Mouse (Mus musculus) megakaryocyte, embryonic 14.5 days (primary cell): ENCODE results near the gene Bcl7b. TPM values are rescaled to one million over a fixed set of nuclear protein-coding genes. Genes with fewer than 3 reads are reported as not detected.

Experiments used
- H3K27me3 ChIP-seq: replicated peaks from 2 replicates; pipeline ENCODE3; 2012; ENCODE audit warnings: inconsistent platforms
- H3K36me3 ChIP-seq: replicated peaks from 2 replicates; pipeline ENCODE3; 2012; ENCODE audit warnings: low read length, inconsistent platforms, mixed read lengths
- H3K4me1 ChIP-seq: 2 replicates; pipeline ENCODE4 v1.6.1; 2012; ENCODE audit warnings: inconsistent platforms
- H3K4me3 ChIP-seq: replicated peaks from 2 replicates; pipeline ENCODE3; 2012; ENCODE audit warnings: moderate library complexity, mild to moderate bottlenecking, inconsistent platforms
- H3K9me3 ChIP-seq: 2 replicates; pipeline ENCODE4 v1.6.1; 2012; ENCODE audit warnings: inconsistent platforms
- FLI1 ChIP-seq: IDR thresholded peaks from 2 replicates; pipeline ENCODE4 v1.6.1; 2012; ENCODE audit warnings: low read length, inconsistent platforms, mixed read lengths
- GATA1 ChIP-seq: IDR thresholded peaks from 3 replicates; pipeline ENCODE4 v1.6.1; 2012; ENCODE audit warnings: mixed read lengths, low read length, inconsistent platforms, borderline replicate concordance
- polyA plus RNA-seq: library from polyadenylated mRNA; stranded (reverse); fragments of >175 nt; gene quantifications from 2 replicates; pipeline ENCODE4 v1.2.3, GENCODE M21; 2012; ENCODE audit warnings: low replicate concordance; ENCODE audit not compliant: insufficient read depth

Gene Bcl7b
- polyA plus RNA-seq, 1 experiment, result 58.2 TPM

DNA sequence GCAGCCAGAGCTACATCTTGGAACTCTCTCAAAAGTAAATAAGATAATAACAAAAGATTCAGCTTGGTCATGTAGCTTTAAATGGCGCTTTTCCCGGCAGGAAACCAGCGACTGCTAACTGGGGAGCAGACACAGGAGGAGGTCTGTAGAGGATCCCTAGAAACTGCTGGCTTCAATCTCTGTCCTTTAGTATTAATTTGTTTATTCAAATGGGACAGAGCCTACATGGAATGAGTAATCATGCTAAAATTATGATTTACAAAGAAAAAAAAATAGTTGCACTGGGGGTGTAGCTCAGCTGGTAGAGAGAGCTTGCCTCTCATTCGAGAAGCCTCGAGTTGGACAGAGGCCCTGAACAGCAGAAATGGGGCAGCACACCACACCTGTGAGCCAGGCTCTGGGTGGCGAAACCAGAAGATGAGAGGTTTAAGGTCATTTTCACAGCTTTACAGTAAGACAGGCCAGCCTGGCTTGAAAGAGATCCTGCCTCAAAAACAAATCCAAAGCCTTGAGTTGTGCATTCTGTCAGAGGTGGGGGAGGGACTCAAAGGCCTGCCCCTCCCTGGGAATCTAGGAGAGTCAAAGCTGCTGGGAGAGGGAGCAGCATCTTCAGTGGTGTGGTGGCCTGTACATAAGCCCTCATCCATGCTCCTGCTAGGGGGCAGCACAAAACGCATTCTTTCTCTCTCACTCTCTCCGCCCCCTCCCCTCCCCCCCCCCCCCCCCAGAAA is 15.2 kb downstream of the Bcl7b start:
- TF ChIP-seq FLI1 (no peak), GATA1 (no peak)
- peaks cover 48% of the 10 kb centered on the region for H3K36me3 ChIP-seq
- H3K9me3 ChIP-seq, result no peaks in the 10 kb centered on the region
- H3K27me3 ChIP-seq, result no peaks in the 10 kb centered on the region
- peaks cover 54% of the 10 kb centered on the region for H3K4me1 ChIP-seq
- no peak overlapping the region for H3K4me3 ChIP-seq

DNA sequence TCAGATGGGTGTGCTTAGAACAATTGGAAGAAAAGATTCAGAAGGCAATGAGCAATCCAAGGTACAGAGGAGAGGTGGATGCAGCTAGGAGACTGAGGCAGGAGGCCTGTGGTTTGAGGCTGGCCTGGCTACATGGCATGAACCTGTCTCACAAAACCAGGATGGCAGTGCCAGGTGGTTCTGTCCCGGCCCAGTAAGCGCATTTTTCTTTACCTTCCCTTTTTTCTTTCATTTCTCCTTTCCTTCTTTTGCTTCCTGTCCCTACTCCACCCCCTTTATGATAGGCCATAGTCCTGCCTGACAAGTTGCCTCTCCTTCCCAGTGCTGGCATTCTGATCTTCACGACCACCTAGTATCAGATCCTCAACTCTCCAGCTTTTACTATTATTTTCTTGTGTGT is 16.9 kb downstream of the Bcl7b start:
- no peaks in the 10 kb centered on the region for H3K9me3 ChIP-seq
- no peak for TF ChIP-seq FLI1
- no peak for TF ChIP-seq GATA1
- H3K36me3 ChIP-seq, result peaks cover 38% of the 10 kb centered on the region
- peaks cover 52% of the 10 kb centered on the region for H3K4me1 ChIP-seq
- H3K4me3 ChIP-seq, result peak overlapping the region; percentile 66
- no peaks in the 10 kb centered on the region for H3K27me3 ChIP-seq

DNA sequence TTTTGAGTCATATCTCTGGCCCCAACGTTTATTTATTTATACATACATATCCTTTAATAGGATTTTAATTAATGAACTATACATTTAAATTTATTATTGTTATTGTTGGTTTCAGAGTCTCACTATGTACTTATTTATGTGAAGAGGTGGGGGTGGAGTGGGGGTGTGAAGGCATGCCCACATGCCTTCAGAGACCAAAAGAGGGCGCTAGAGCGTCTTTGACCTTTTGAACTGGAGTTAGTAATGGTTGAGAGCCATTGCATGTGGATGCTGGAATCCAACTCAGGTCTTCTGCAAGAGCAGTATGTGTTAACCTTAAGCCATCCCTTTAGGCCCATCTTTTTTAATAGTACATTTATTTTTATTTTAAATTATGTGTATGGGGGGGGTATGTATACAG is 17.5 kb downstream of the Bcl7b start:
- Histone ChIP-seq H3K27me3 (no peaks in the 10 kb centered on the region), H3K4me3 (no peak overlapping the region), H3K9me3 (no peaks in the 10 kb centered on the region), H3K4me1 (peaks cover 58% of the 10 kb centered on the region), H3K36me3 (peaks cover 36% of the 10 kb centered on the region)
- TF ChIP-seq FLI1 (no peak), GATA1 (no peak)

DNA sequence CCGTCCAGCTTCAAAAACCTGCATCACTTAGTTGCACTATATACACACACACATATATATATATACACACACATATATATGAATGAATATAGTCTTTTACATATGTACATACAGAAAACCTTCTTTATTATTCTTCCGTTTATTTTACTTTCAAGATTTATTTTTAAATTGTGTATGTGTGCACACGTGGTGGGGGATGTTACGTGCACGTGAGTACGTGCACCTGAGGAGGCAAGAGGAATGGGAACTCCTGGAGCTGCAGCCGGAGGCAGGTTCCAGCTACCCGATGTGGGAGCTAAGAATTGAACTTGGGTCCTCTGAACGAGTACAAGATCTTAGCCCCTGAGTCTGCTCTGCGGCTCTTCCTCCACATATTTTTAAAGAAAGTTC is 18.1 kb downstream of the Bcl7b start:
- H3K36me3 ChIP-seq, result peaks cover 30% of the 10 kb centered on the region
- no peaks in the 10 kb centered on the region for H3K9me3 ChIP-seq
- H3K4me1 ChIP-seq, result peaks cover 62% of the 10 kb centered on the region
- TF ChIP-seq FLI1 (no peak), GATA1 (no peak)
- H3K4me3 ChIP-seq, result peak overlapping the region; percentile 97
- no peaks in the 10 kb centered on the region for H3K27me3 ChIP-seq

DNA sequence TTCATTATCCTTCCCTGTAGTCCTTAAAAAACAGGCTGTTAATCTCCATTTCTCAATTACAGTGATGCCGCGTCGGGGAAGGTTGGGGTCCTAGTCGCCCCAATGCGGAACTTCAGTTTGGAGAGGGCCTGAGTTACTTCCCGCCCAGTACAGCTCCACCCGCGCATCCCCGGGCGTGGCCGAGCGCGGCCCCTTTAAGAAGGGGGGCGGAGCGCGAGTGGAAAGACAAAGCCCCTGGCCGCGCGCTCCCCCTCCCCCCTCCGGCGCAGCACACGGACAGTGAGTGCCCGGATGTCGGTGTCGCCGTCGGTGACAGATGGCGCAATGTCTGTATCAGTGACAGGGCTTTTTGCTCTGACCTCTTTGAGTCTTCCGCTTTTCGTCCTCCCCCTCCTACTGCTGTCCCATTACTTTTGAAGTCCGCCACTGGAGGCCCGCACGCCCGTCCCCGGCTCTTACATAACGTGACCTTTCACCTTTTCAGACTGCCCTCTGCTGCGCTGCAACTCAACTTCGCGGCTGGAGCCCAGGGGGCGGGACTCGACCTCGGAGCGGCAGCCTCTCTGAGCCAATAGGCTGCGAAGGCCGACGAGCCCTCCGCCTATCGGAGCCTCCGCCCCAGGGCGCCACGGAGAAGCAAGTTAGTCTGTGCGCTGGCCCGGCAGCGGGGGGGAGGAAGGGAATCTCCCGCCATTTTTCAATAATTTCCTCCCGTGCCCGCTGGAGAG is 18.7 kb downstream of the Bcl7b start, which contains the start of gene Baz1b:
Baz1b (plus strand) TSS at position 644 of the 728 bp plus-strand sequence.
- Histone ChIP-seq H3K36me3 (peaks cover 24% of the 10 kb centered on the region), H3K4me1 (peaks cover 66% of the 10 kb centered on the region), H3K9me3 (no peaks in the 10 kb centered on the region), H3K27me3 (no peaks in the 10 kb centered on the region), H3K4me3 (peak within 1 kb of the TSS; percentile 97)
- TF ChIP-seq GATA1, result no peak
- TF ChIP-seq FLI1, result no peak

DNA sequence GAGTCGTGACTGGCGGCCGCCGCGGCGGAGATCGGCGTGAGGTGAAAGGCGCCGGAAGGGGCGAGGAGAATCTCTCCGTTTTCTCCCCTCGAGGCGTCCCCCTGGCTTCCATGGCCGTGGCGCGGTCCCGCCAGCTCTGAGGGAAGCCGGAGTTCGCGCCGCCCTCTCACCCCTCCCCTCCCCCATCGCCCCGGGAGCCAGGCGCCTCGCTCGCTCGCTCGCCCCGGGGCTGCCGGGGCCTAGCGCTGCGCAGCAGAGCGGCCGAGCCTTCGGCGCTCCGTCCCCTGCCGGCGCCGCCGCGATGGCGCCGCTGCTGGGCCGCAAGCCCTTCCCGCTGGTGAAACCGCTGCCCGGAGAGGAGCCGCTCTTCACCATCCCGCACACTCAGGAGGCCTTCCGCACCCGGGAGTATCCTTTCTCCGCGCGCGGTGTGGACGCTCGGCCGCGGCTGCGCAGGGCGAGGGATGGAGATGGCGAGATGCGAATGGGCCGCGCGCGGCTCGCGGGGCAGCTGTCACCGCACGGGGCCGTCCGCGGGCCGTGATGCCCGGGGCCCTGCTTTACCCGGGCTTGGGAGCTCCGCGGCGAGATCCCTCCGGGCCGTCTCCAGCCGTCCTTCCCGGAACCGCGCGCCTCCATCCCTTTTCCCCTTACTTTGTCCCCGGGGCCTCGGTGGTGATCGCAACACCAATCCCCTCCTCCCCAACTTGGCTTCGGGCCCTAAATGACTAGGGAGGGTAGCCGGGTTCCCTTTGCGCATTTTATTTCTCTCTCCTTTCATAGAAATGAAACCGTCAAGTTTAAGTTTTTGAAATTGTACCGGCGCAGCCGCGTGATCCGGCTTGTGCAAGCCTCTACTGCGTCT is 19.5 kb downstream of the Bcl7b start:
- TF ChIP-seq FLI1, result peak; percentile 19; the same call in 1 of the 2 replicates
- no peak for TF ChIP-seq GATA1
- Histone ChIP-seq H3K27me3 (no peaks in the 10 kb centered on the region), H3K36me3 (peaks cover 21% of the 10 kb centered on the region), H3K4me3 (peak overlapping the region; percentile 97), H3K4me1 (peaks cover 63% of the 10 kb centered on the region), H3K9me3 (no peaks in the 10 kb centered on the region)

DNA sequence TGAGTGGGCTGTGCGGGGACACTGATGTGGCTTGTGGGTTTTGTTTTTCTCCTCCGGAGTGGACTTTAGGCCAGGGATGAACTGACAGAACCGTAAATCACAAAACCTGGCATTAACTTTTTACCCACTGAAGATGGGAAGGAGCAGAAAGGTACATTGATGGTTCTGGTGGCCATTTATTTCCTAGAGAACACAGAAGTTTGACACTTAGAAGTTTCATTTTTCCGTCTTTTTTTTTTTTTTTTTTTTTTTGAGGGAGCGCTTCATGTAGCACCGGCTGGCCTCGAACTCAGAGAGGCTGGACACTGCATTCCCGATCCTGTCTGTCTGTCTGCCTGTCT is 20.1 kb downstream of the Bcl7b start:
- TF ChIP-seq FLI1, result no peak
- TF ChIP-seq GATA1, result no peak
- no peaks in the 10 kb centered on the region for H3K9me3 ChIP-seq
- peaks cover 63% of the 10 kb centered on the region for H3K4me1 ChIP-seq
- peaks cover 21% of the 10 kb centered on the region for H3K36me3 ChIP-seq
- H3K4me3 ChIP-seq, result peak overlapping the region; percentile 97
- no peaks in the 10 kb centered on the region for H3K27me3 ChIP-seq

DNA sequence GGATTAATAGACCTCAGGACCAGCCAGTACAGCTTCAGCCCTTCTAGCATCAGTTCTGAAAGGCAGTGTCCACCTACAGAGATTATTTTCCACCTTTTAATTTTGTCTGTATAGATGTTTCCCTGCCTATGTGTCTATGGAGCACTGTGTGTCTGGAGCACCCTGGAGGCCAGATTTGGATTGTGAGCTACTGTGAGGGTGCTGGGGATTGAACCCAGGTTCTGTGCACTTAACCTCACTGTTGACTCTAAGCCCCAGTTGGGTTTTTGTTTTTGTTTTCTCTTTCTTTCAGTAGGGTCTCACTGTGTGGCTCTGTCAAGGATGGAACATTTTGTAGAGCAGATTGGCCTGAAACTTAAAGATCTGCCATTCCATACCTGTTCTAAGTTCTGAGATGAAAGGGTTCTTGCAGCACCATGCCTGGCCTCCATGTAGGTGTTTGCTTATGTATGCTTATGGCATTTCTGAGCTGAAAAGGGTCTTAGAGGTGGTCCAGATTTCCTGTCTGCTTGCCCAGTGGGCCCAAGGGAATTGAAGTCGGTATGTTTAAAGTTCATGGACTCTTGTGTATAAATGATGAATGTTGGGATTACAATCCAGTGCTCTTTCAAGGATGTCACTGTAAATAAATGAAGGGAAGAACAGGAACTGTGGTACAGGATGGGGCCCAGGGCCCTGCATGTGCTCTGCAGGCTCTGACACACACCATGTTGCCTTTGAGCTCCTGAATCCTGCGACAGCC is 21.4 kb downstream of the Bcl7b start:
- Histone ChIP-seq H3K36me3 (peaks cover 34% of the 10 kb centered on the region), H3K9me3 (no peaks in the 10 kb centered on the region)

DNA sequence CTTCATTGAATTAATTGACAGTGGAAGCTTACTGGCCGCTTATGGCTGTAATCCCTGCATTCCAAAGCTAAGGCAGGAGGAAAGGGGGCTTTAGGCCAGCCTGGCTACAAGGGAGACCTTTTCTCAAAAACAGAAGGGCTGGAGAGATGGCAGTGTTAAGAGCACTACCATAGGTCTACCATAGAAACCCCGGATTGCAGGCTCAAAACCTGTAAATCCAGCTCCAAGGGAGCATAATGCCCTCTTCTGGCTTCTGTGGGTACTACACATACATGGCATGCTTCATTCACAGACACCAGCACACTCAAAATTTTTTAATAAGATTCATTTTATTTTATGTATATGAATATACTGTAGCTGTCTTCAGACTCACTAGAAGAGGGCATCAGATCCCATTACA is 23.5 kb downstream of the Bcl7b start:
- no peaks in the 10 kb centered on the region for H3K27me3 ChIP-seq
- TF ChIP-seq FLI1, result no peak
- TF ChIP-seq GATA1, result no peak
- peaks cover 73% of the 10 kb centered on the region for H3K4me1 ChIP-seq
- no peaks in the 10 kb centered on the region for H3K9me3 ChIP-seq
- H3K36me3 ChIP-seq, result peaks cover 53% of the 10 kb centered on the region
- H3K4me3 ChIP-seq, result no peak overlapping the region

More for the DNA sequence above, 21.4 kb downstream of the Bcl7b start:
- Histone ChIP-seq H3K4me3 (peak overlapping the region; percentile 97), H3K27me3 (no peaks in the 10 kb centered on the region), H3K4me1 (peaks cover 69% of the 10 kb centered on the region)
- TF ChIP-seq GATA1 (no peak), FLI1 (no peak)
